Mouse (Mus musculus): ENCODE data around the gene Caskin1.

Caskin1 gene

DNA sequence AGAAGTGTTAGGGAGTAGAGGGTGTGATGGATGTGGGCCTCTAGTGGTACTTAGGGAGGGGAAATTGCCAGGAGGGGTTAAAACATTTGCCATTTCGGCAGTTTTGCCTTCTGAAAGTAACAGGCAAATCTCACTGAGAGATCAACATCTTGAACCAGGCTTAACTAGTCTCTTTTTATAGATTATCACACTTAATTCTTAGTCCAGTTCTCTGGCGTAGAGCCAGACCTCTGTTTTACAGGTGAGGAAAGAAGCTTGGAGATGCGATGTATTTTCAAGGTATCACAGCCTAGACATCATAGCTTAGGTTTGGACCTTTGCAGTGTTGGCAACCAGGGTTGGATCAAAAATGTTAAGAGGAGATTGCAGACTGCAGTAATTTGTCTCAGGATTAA, 62.6 kb downstream of the Caskin1 start:
- in situ Hi-C loops (cut with MboI; ENCODE audit: unreplicated experiment in 2 of 2) = no loop called here

DNA sequence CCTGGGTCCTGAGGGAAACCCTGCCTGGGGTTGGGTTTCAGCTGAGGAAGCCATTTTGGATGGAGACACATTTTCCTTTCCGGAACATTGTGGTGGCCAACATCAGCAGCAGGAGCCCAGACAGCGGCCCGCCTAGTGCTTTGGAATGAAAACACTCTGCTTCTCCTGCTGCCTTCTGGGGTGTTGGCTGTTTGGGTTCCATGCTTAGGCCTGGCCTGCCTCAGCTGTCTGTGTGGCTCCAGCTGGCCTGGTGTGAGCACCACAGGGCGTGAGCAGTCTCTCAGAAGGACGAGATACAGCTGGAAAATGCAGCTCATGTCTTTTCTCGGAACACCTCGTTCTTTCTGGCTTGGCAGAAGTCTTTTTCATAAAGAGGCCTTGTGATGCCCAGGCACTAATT, 68.7 kb downstream of the Caskin1 start:
- in situ Hi-C loops (cut with MboI; ENCODE audit: unreplicated experiment in 2 of 2) = no loop called here

Data from v-Abl transformed pro-B cells (cell line).